Mouse (Mus musculus) thymus, adult 2 months (tissue): ENCODE measurements around the gene Ociad1. TPM values are rescaled to one million over a fixed set of nuclear protein-coding genes. Genes with fewer than 3 reads are reported as not detected.

Experiments
- DNase-seq: peaks from one replicate; pipeline ENCODE4 v3.0.0; 2021
- H3K27ac ChIP-seq: fragments of 200-500 bp; 2 replicates; pipeline ENCODE4 v1.5.1; 2012; ENCODE audit warnings: low read length, control low read depth; ENCODE audit not compliant: control insufficient read depth, insufficient read depth
- H3K27me3 ChIP-seq: fragments of 200-500 bp; 2 replicates; pipeline ENCODE4 v1.6.1; 2012; ENCODE audit warnings: mild to moderate bottlenecking, low read length, moderate library complexity, mixed read lengths; ENCODE audit not compliant: control insufficient read depth, insufficient read depth
- H3K36me3 ChIP-seq: fragments of 200-500 bp; 2 replicates; pipeline ENCODE4 v1.6.1; 2012; ENCODE audit warnings: mild to moderate bottlenecking, low read length, moderate library complexity; ENCODE audit not compliant: control insufficient read depth, insufficient read depth
- H3K4me1 ChIP-seq: fragments of 200-500 bp; replicated peaks from 2 replicates; pipeline ENCODE4 v1.6.1; 2012; ENCODE audit warnings: low read length; ENCODE audit not compliant: control insufficient read depth, insufficient read depth
- H3K4me3 ChIP-seq: fragments of 200-500 bp; 2 replicates; pipeline ENCODE4 v1.5.1; 2012; ENCODE audit warnings: mild to moderate bottlenecking, low read length, control low read depth, moderate library complexity; ENCODE audit not compliant: control insufficient read depth, insufficient read depth
- CTCF ChIP-seq: fragments of 200-500 bp; IDR thresholded peaks from 2 replicates; pipeline ENCODE4 v1.5.1; 2012; ENCODE audit warnings: mild to moderate bottlenecking, control low read depth, low read length, moderate library complexity, borderline replicate concordance; ENCODE audit not compliant: control insufficient read depth, poor library complexity, insufficient read depth; ENCODE audit errors: extremely low read depth
- POLR2A ChIP-seq: fragments of 200-500 bp; IDR thresholded peaks from 2 replicates; pipeline ENCODE4 v1.6.1; 2012; ENCODE audit warnings: mild to moderate bottlenecking, low read length, control low read depth, moderate library complexity; ENCODE audit not compliant: control insufficient read depth, poor library complexity, insufficient read depth; ENCODE audit errors: extremely low read depth
- WGBS: fragments of 180-500 bp; shearing (Covaris S2); methylation state at CpG from one replicate; pipeline ENCODE4 v1.1.7; 2018; 5-methylcytosine and 5-hydroxymethylcytosine counted together
- polyA plus RNA-seq: library from polyadenylated mRNA; depleted of rRNA; stranded (reverse); fragments of >200 nt; gene quantifications from 2 replicates; pipeline ENCODE4 v1.2.3, GENCODE M21; 2012

The Ociad1 gene
- polyA plus RNA-seq, 1 experiment: 73.3 TPM

- Histone ChIP-seq H3K27ac (no peak overlapping the region), H3K4me1 (peaks cover 6% of the 10 kb centered on the region), H3K4me3 (no peak overlapping the region), H3K27me3 (no peaks in the 10 kb centered on the region), H3K36me3 (no peaks in the 10 kb centered on the region)
- WGBS: 93% methylated on average over 22 of the region's 22 CpGs
- no peak for DNase-seq
- no peak for TF ChIP-seq CTCF
- TF ChIP-seq POLR2A: no peak
These were observed 50.2 kb downstream of the Ociad1 start for GRCm38 (mm10) chr5:73342701-73343355.

GRCm38 (mm10) chr5:73344310-73344709, 51.7 kb downstream of the Ociad1 start:
- H3K36me3 ChIP-seq: no peaks in the 10 kb centered on the region
- no peak overlapping the region for H3K27ac ChIP-seq
- no peaks in the 10 kb centered on the region for H3K27me3 ChIP-seq
- 68% methylated on average over 10 of the region's 10 CpGs for WGBS
- no peak overlapping the region for H3K4me3 ChIP-seq
- no peak for TF ChIP-seq POLR2A
- TF ChIP-seq CTCF: no peak
- DNase-seq: peak; percentile 1
- H3K4me1 ChIP-seq: no peaks in the 10 kb centered on the region

- Histone ChIP-seq H3K27me3 (no peaks in the 10 kb centered on the region), H3K27ac (no peak overlapping the region), H3K36me3 (no peaks in the 10 kb centered on the region), H3K4me1 (no peaks in the 10 kb centered on the region), H3K4me3 (no peak overlapping the region)
- no peak for TF ChIP-seq POLR2A
- 94% methylated on average over 4 of the region's 4 CpGs for WGBS
- DNase-seq: no peak
These were observed 52.7 kb downstream of the Ociad1 start for GRCm38 (mm10) chr5:73345254-73345653.

- TF ChIP-seq CTCF: no peak
- DNase-seq: no peak
- WGBS: 90% methylated on average over 5 of the region's 5 CpGs
- Histone ChIP-seq H3K27me3 (no peaks in the 10 kb centered on the region), H3K4me3 (no peak overlapping the region), H3K27ac (no peak overlapping the region), H3K4me1 (no peaks in the 10 kb centered on the region), H3K36me3 (no peaks in the 10 kb centered on the region)
These were observed 56.9 kb downstream of the Ociad1 start for GRCm38 (mm10) chr5:73349514-73349913.

GRCm38 (mm10) chr5:73351796-73352195, 59.2 kb downstream of the Ociad1 start:
- Histone ChIP-seq H3K27me3 (no peaks in the 10 kb centered on the region), H3K36me3 (no peaks in the 10 kb centered on the region), H3K4me3 (no peak overlapping the region), H3K4me1 (no peaks in the 10 kb centered on the region), H3K27ac (no peak overlapping the region)
- WGBS: 95% methylated on average over 1 of the region's 1 CpGs
- TF ChIP-seq CTCF (no peak), POLR2A (no peak)
- DNase-seq: no peak

- no peak for DNase-seq
- Histone ChIP-seq H3K4me1 (no peaks in the 10 kb centered on the region), H3K4me3 (no peak overlapping the region), H3K27me3 (no peaks in the 10 kb centered on the region), H3K36me3 (no peaks in the 10 kb centered on the region), H3K27ac (no peak overlapping the region)
- 92% methylated on average over 7 of the region's 7 CpGs for WGBS
- TF ChIP-seq CTCF: no peak
- TF ChIP-seq POLR2A: no peak
These were observed 60.9 kb downstream of the Ociad1 start for GRCm38 (mm10) chr5:73353519-73353918.

- Histone ChIP-seq H3K4me1 (no peaks in the 10 kb centered on the region), H3K36me3 (no peaks in the 10 kb centered on the region), H3K27me3 (no peaks in the 10 kb centered on the region), H3K27ac (no peak overlapping the region), H3K4me3 (no peak overlapping the region)
- no peak for DNase-seq
- WGBS: 94% methylated on average over 3 of the region's 3 CpGs
- no peak for TF ChIP-seq CTCF
- no peak for TF ChIP-seq POLR2A
These were observed 61.4 kb downstream of the Ociad1 start for GRCm38 (mm10) chr5:73353978-73354377.
